In genomic region chr8:107846141-107846540, GRCm38 (mm10) we compare ENCODE assay signal across 29 mouse cellular contexts.
"Had no signal": no experiment of that assay in that cellular context is flagged by ENCODE, and none has a peak within 500 bp of the region (broad histone marks: within the 10 kb centered on the region; RNA-seq: fewer than 3 reads in every experiment).

No protein-coding gene starts in this region.

- H3K9ac ChIP-seq: heart, embryonic 13.5 days; heart, embryonic 15.5 days; hindbrain, embryonic 13.5 days; hindbrain, embryonic 15.5 days; kidney, embryonic 15.5 days; limb, embryonic 12.5 days; liver, embryonic 14.5 days had no signal

- H3K9me3 ChIP-seq: heart, embryonic 13.5 days; heart, embryonic 15.5 days; hindbrain, embryonic 13.5 days; hindbrain, embryonic 15.5 days; kidney, embryonic 15.5 days; limb, embryonic 12.5 days had no signal

- H3K4me1 ChIP-seq: heart, embryonic 13.5 days; heart, embryonic 15.5 days; hindbrain, embryonic 13.5 days; hindbrain, embryonic 15.5 days; kidney, embryonic 15.5 days had no signal

- H3K27ac ChIP-seq: heart, adult 2 months; heart, embryonic 13.5 days; heart, embryonic 15.5 days; hindbrain, embryonic 13.5 days; hindbrain, embryonic 15.5 days; hindbrain, postnatal 0 days; kidney, embryonic 15.5 days; kidney, postnatal 0 days; layer of hippocampus, adult 2 months; left cerebral cortex, adult 2 months; limb, embryonic 12.5 days; liver, embryonic 14.5 days had no signal

- H3K36me3 ChIP-seq: heart, embryonic 13.5 days; heart, embryonic 15.5 days; hindbrain, embryonic 13.5 days; hindbrain, embryonic 15.5 days; kidney, embryonic 15.5 days; limb, embryonic 12.5 days had no signal

- H3K4me3 ChIP-seq: heart, adult 2 months; heart, embryonic 13.5 days; heart, embryonic 15.5 days; hindbrain, embryonic 13.5 days; hindbrain, embryonic 15.5 days; kidney, embryonic 15.5 days; layer of hippocampus, adult 2 months; left cerebral cortex, adult 2 months; limb, embryonic 12.5 days had no signal

- ATAC-seq: hindbrain, postnatal 0 days; intestine, embryonic 16.5 days had no signal

- DNase-seq: gastrocnemius, postnatal 14 days; gastrocnemius, postnatal 36 days; heart, adult 11 months; heart, adult 2 months; heart, postnatal 14 days; heart, postnatal 36 days; kidney, adult 11 months; kidney, adult 2 months; kidney, adult 9 months; kidney, postnatal 14 days; kidney, postnatal 36 days; layer of hippocampus, postnatal 36 days; left cerebral cortex, postnatal 4 days; liver; lung, adult 18-20 months had no signal

- H3K4me2 ChIP-seq: heart, embryonic 11.5 days; heart, embryonic 13.5 days; heart, embryonic 15.5 days; hindbrain, embryonic 13.5 days; hindbrain, embryonic 15.5 days; kidney, embryonic 15.5 days; limb, embryonic 12.5 days; liver, embryonic 11.5 days had no signal

- H3K27me3 ChIP-seq: heart, embryonic 15.5 days; hindbrain, embryonic 13.5 days; hindbrain, embryonic 15.5 days; kidney, embryonic 15.5 days; limb, embryonic 12.5 days had no signal
